Mouse (Mus musculus) lung, adult 10 weeks (tissue): ENCODE results near the gene Syp. TPM values are rescaled to one million over a fixed set of nuclear protein-coding genes. Genes with fewer than 3 reads are reported as not detected.

Source experiments
- polyA plus RNA-seq: library from polyadenylated mRNA; stranded (reverse); fragments of 350-450 nt; fragmentation: Illumina TruSeq; extraction: RNeasy Lipid Tissue Mini Kit (QIAGEN cat#74804); gene quantifications from one replicate; pipeline ENCODE4 v1.2.3, GENCODE M21; 2014; ENCODE audit warnings: low read depth, low replicate concordance; ENCODE audit not compliant: insufficient read depth

Gene Syp
- 4.0 TPM for polyA plus RNA-seq

GRCm38 (mm10) chrX:7638401-7639091, at the start of gene Syp:
Gene Syp (plus strand): TSS chrX:7638471.

GRCm38 (mm10) chrX:7604879-7605574, 33.2 kb upstream of the Syp start, which contains the start of gene Ccdc22:
Gene Ccdc22 (minus strand): TSS chrX:7605517.

GRCm38 (mm10) chrX:7606783-7607182, 31.5 kb upstream of the Syp start, which contains the start of gene Cacna1f:
Gene Cacna1f (plus strand): TSS chrX:7607083.

GRCm38 (mm10) chrX:7657221-7657639, 19.0 kb downstream of the Syp start, which contains the start of gene Prickle3:
Gene Prickle3 (plus strand): TSS chrX:7657260.

GRCm38 (mm10) chrX:7670921-7671623, 32.8 kb downstream of the Syp start, which contains the start of gene Plp2:
Gene Plp2 (minus strand): TSS chrX:7671390.

GRCm38 (mm10) chrX:7680864-7681263, 42.6 kb downstream of the Syp start, which contains the start of gene Magix:
Gene Magix (minus strand): TSS chrX:7681251.

GRCm38 (mm10) chrX:7696954-7697381, 58.7 kb downstream of the Syp start, which contains the start of gene Gpkow:
Gene Gpkow (plus strand): TSS chrX:7697131.

Other genes starting within 250 kb of the Syp start
- gene Foxp3, start 64.8 kb upstream of the Syp start, polyA plus RNA-seq: 0.14 TPM
- 1.2 TPM for gene Ppp1r3f, start 64.2 kb upstream of the Syp start, polyA plus RNA-seq
- gene Ccdc22, start 33.0 kb upstream of the Syp start, polyA plus RNA-seq: 11.5 TPM
- gene Cacna1f, start 31.4 kb upstream of the Syp start, polyA plus RNA-seq: 0.08 TPM
- gene Prickle3, start 18.8 kb downstream of the Syp start, polyA plus RNA-seq: 4.0 TPM
- 161 TPM for gene Plp2, start 32.9 kb downstream of the Syp start, polyA plus RNA-seq
- gene Magix, start 42.8 kb downstream of the Syp start, polyA plus RNA-seq: 6.1 TPM
- 18.2 TPM for gene Gpkow, start 58.7 kb downstream of the Syp start, polyA plus RNA-seq
- 86.4 TPM for gene Wdr45, start 75.9 kb downstream of the Syp start, polyA plus RNA-seq
- gene Gm45208, start 83.8 kb downstream of the Syp start, polyA plus RNA-seq: not detected
- 16.3 TPM for gene Praf2, start 90.0 kb downstream of the Syp start, polyA plus RNA-seq
- 6.8 TPM for gene Ccdc120, start 112.4 kb downstream of the Syp start, polyA plus RNA-seq
- 19.0 TPM for gene Tfe3, start 124.1 kb downstream of the Syp start, polyA plus RNA-seq
- 20.6 TPM for gene Gripap1, start 151.3 kb downstream of the Syp start, polyA plus RNA-seq
- gene Kcnd1, start 183.8 kb downstream of the Syp start, polyA plus RNA-seq: 0.20 TPM
- gene Otud5, start 202.9 kb downstream of the Syp start, polyA plus RNA-seq: 30.7 TPM
- gene Pim2, start 239.8 kb downstream of the Syp start, polyA plus RNA-seq: 6.7 TPM
- 24.4 TPM for gene Slc35a2, start 245.6 kb downstream of the Syp start, polyA plus RNA-seq